Mouse (Mus musculus) macrophage (primary cell): ENCODE data around the gene Gtf3c5. TPM values are rescaled to one million over a fixed set of nuclear protein-coding genes. Genes with fewer than 3 reads are reported as not detected.

ENCODE experiments used
- H3K27ac ChIP-seq: fragments of 350-480 bp; formaldehyde crosslinking; 2 replicates; pipeline ENCODE4 v1.9.0; 2021
- H3K36me3 ChIP-seq: fragments of 350-480 bp; formaldehyde crosslinking; 2 replicates; pipeline ENCODE4 v1.9.0; 2021; ENCODE audit errors: inconsistent target
- H3K4me3 ChIP-seq: fragments of 350-480 bp; formaldehyde crosslinking; 2 replicates; pipeline ENCODE4 v1.9.0; 2021; ENCODE audit errors: inconsistent target
- H3K79me2 ChIP-seq: fragments of 350-480 bp; formaldehyde crosslinking; 2 replicates; pipeline ENCODE4 v1.9.0; 2021; ENCODE audit errors: inconsistent target
- WGBS: methylation state at CpG from one replicate; pipeline ENCODE4 v1.1.7; 2026; ENCODE audit warnings: inconsistent platforms; ENCODE audit not compliant: missing documents; 5-methylcytosine and 5-hydroxymethylcytosine counted together
- polyA plus RNA-seq: library from polyadenylated mRNA; stranded (reverse); fragments of 250-400 nt; gene quantifications from 3 replicates; pipeline ENCODE4 v1.2.4, GENCODE M21; 2018; ENCODE audit warnings: inconsistent platforms
- total RNA-seq, 78 experiments: library from RNA; depleted of rRNA; stranded (reverse); fragments of 250-400 nt; gene quantifications; 1 replicate in 9 of 78; 2 replicates in 24 of 78; 3 replicates in 43 of 78; 4 replicates in 2 of 78; pipeline ENCODE4 v1.2.4; 2018; ENCODE audit warnings: inconsistent platforms in 56 of 78

The Gtf3c5 gene
- 10 to 100 TPM; 12.5 to 34.3 (median 22.0) TPM for total RNA-seq (2018; cell fraction: chromatin; rRNA removed)
- total RNA-seq (2018; cell fraction: cytosol; rRNA removed) = 10 to 100 TPM in 24 of 26 experiments, 1 to 10 TPM in 2; 9.4 to 14.0 (median 11.9) TPM
- 10 to 100 TPM in 25 of 26 experiments, 1 to 10 TPM in 1; 8.8 to 26.6 (median 17.7) TPM for total RNA-seq (2018; cell fraction: nucleus; rRNA removed)
- 10.4 to 14.6 TPM (median 10.5 TPM) in 3 replicates for polyA plus RNA-seq

DNA sequence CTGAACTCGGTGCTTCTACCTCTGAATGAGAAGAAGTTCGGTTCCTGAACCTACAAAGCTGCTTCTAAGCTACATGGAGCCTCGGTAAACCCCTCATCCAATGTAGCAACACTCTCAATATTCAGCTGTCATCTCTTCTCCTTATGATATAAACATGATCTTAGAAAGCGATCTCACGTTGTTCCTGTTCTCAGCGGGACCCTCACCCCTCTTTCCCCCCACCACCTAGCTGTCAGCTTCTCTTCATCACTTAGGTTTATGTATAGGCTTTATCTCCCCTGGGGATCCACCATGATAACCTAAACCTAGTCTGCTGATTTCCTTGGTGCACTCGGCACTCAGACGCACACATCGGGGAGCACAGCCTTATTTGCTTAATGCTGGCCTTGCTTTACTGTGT lies at the start of gene Gtf3c5:
Gene Gtf3c5 (minus strand): TSS at position 101 of the 400 bp plus-strand sequence.
- Histone ChIP-seq H3K4me3 (peak within 1 kb of the TSS; percentile 66), H3K27ac (peak within 1 kb of the TSS; percentile 80), H3K36me3 (peaks cover 6% of the 10 kb centered on the region; the same call in 1 of the 2 replicates), H3K79me2 (peaks cover 11% of the 10 kb centered on the region; the same call in 1 of the 2 replicates)
- 79% methylated on average over 9 of the region's 9 CpGs for WGBS

DNA sequence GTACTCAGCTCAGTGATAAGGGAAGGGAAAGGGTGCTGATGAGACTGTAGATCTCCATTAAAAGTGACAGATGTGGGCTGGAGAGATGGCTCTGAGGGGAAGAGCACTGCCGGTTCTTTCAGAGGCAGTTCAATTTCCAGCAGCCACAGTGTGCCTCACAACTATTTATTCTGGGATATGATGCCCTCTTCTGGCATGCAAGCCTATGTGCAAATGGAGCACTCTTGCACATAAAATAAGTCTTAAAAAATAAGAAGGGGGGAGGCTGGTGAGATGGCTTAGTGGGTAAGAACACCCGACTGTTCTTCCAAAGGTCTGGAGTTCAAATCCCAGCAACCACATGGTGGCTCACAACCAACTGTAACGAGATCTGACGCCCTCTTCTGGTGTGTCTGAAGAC lies 49.6 kb upstream of the Gtf3c5 start:
- H3K36me3 ChIP-seq = no peaks in the 10 kb centered on the region
- H3K79me2 ChIP-seq = no peaks in the 10 kb centered on the region
- no peak overlapping the region for H3K4me3 ChIP-seq
- 11% methylated on average over 4 of the region's 4 CpGs for WGBS
- H3K27ac ChIP-seq = no peak overlapping the region

DNA sequence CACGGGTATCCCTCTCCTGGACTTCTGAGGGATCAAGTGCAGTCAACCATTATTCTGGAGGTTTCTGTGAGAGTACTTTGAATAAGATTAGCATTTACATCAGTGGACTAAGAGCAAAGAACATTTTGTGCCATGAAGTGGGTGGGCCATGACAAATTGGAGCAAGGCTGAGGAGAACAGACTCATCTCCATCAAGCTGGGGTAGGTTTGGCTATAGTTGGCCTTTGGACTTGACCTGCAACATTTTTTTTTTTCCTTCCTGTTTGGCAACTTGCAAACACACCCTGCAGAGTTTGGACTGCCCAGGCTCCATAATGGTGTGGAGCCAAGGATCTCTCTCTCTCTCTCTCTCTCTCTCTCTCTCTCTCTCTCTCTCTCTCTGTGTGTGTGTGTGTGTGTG lies 49.1 kb upstream of the Gtf3c5 start:
- WGBS = 92% methylated on average over 1 of the region's 1 CpGs
- no peaks in the 10 kb centered on the region for H3K79me2 ChIP-seq
- no peaks in the 10 kb centered on the region for H3K36me3 ChIP-seq
- H3K27ac ChIP-seq = no peak overlapping the region
- no peak overlapping the region for H3K4me3 ChIP-seq

DNA sequence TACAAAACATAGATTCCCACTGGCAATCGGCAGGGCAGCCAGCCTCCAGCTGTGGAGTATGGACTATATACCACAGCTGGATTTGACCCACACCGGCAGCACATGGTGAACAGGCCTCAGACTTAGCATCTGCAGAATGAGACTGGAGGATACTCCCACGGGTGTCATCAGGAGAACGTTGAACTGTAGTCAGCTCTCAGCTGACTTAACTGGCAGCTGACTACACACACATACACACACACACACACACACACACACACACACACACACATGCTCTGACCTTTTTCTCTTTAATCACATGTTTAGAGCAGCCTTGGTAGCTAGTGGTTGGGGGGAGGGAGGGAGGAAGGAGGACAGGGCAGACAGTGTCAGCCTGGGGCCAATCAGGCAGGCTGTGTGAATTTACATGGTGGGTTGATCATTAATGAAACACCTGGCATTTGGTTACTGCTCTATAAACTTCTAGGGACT lies 46.4 kb upstream of the Gtf3c5 start:
- Histone ChIP-seq H3K27ac (no peak overlapping the region), H3K79me2 (no peaks in the 10 kb centered on the region), H3K4me3 (no peak overlapping the region), H3K36me3 (no peaks in the 10 kb centered on the region)
- 72% methylated on average over 4 of the region's 4 CpGs for WGBS

DNA sequence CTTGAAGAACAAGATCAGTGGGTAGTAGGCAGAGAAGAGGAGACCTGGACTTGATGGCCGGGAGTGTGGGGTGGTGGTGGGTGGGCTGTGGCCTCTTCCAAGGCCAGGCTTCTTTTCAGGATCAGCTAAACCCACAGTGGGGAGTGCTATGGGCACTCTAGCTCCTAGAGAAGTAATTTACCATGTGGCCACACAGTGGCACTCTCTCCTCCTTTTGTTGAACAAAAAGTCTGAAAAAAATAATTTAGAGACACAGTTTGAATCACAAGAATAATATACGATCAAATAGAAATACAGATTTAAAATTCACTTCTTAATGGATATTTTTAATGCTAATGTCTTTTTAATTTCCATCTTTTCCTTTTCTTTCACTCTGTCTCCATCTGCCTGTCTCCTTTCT lies 44.5 kb upstream of the Gtf3c5 start:
- WGBS = 59% methylated on average over 2 of the region's 2 CpGs

DNA sequence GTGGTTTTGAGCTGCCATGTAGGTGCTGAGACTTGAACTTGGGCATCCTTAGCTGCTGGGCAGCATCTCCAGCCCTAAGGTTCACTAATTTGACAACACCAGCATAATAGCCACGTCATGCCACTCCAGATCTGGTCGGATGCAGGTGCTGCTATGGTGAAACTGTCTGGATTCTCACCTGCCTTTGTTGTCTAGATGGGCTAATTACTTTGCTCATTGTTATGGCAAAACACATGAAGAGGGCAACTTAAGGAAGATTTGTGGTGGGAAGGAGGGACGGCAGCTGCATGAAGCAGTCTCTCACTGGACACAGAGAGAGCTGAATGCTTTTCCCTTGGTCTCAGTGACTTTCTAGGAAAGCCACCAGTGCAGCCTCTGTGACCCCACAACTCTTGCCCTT lies 42.5 kb upstream of the Gtf3c5 start:
- Histone ChIP-seq H3K36me3 (no peaks in the 10 kb centered on the region), H3K4me3 (no peak overlapping the region), H3K27ac (no peak overlapping the region), H3K79me2 (no peaks in the 10 kb centered on the region)
- WGBS = 92% methylated on average over 3 of the region's 3 CpGs

More for the DNA sequence above, 44.5 kb upstream of the Gtf3c5 start:
- no peaks in the 10 kb centered on the region for H3K79me2 ChIP-seq
- no peaks in the 10 kb centered on the region for H3K36me3 ChIP-seq
- no peak overlapping the region for H3K4me3 ChIP-seq
- no peak overlapping the region for H3K27ac ChIP-seq

DNA sequence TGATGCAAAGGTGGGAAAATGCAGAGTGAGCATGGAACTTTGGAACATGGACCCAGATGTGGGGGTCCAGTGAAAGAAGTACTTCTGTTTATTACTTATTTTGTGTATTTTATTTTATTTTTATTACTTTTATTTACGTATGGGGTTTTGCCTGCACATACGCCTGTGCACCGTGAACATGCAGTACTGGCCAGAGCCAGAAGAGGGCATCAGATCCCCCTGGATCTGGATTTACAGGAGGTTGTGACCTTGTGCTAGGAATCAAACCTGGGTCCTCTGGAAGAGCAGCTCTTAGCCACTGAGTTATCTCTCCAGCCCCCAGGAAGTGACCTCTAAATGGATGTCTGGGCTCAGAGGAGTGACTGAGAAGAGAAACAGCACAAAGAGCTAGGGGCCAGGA lies 41.3 kb upstream of the Gtf3c5 start:
- no peaks in the 10 kb centered on the region for H3K79me2 ChIP-seq
- H3K36me3 ChIP-seq = no peaks in the 10 kb centered on the region
- no peak overlapping the region for H3K4me3 ChIP-seq
- H3K27ac ChIP-seq = no peak overlapping the region
- WGBS = 75% methylated on average over 3 of the region's 3 CpGs

DNA sequence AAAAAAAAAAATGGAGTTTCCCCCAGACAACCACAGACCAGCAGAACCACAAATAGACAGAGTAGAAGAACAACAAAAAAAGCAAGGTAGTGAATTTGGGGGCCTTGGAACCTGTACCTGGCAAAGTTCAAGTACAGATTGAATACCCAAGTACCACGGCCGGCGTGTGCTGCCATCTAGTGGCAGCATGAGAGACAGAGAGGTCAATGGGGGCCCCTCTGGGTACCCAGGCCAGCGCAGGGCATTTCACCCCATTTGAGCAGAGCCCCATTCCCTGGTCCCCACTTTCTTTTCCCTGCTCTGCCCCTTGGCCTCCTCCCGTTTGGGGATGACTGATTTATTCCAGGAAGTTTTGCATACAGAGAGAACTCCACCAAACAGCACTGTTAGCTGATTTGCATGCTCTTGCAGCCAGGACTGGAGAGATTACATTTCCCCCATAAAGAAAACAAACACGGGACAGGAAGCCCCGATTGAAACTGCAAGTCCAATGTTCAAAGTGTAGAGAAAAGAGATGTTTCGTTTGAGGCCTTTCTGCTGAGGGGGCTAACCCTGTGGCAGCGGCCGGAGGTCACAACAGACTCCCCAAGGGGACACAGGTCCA lies 39.1 kb upstream of the Gtf3c5 start:
- no peak overlapping the region for H3K27ac ChIP-seq
- WGBS = 21% methylated on average over 10 of the region's 10 CpGs
- no peak overlapping the region for H3K4me3 ChIP-seq

DNA sequence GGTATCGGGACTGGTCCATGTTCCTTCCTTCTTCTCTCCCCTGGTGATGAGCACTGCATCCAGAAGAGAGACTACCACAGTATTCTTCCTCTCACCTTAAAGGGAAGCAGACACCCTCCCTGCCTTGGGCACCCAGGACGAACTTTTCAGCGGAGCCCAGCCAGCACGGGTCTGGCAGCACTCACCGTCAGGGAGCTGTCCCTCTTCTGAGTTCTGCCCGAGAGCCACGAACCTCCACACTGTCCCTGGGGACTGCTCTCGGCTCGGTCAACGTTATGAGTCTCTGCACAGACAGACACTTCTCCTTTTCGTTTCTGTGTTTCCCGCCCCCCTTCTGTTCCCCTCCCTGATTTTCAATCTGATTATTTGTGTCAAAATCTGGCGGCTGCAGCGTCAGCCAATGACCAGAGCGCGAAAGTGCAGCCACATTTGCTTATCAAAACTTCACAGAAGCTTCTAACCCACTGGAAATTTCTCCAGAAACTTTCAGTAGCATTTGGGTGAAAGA lies 38.2 kb upstream of the Gtf3c5 start, which contains the start of gene Gfi1b:
Gene Gfi1b (minus strand): TSS at position 319 of the 508 bp plus-strand sequence.
- Histone ChIP-seq H3K4me3 (no peak within 1 kb of the TSS), H3K27ac (no peak within 1 kb of the TSS), H3K36me3 (no peaks in the 10 kb centered on the region), H3K79me2 (no peaks in the 10 kb centered on the region)
- under 1% methylated on average over 16 of the region's 16 CpGs for WGBS

More for the DNA sequence above, 39.1 kb upstream of the Gtf3c5 start:
- Histone ChIP-seq H3K79me2 (no peaks in the 10 kb centered on the region), H3K36me3 (no peaks in the 10 kb centered on the region)

DNA sequence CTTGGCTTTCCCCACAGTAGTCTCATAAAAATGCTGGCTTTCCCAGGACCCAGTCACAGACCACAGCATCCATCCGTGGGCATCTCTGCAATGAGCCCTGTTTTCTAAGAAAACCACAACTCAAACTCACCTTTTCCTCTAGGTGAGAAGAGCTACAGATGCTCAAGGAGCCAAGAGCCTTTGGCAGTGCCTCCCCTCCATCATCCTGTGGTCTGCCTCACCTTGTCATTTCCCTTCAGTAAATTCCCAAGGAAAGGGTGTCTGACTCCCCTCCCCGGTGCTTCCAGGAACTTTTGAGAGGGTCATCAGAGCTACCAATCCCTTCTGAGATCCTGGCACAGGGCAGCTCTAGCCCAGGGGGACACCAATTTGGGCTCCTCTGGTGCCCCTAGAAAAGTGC lies 37.6 kb upstream of the Gtf3c5 start:
- Histone ChIP-seq H3K79me2 (no peaks in the 10 kb centered on the region), H3K4me3 (no peak overlapping the region), H3K36me3 (no peaks in the 10 kb centered on the region), H3K27ac (no peak overlapping the region)
- WGBS = 0% methylated on average over 2 of the region's 2 CpGs

DNA sequence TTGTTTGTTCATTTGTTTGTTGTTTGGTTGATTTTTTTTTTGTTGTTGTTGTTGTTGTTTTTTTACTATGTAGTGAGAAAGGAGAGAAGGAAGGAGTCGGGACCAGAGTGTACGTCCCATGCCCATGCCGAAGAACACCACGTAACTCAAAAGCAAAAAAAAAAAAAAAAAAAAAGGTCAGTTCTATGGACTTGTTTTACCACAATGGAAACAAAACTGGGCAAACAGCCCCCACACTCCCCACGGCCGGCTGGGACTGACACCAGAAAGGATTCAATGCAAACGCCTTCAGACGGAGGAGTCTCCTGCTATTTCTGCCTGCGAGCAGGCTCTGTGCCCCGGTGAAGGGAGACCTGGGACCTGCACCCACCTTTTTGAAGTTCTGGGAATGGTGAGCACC lies 37.0 kb upstream of the Gtf3c5 start:
- H3K4me3 ChIP-seq = no peak overlapping the region
- H3K27ac ChIP-seq = no peak overlapping the region
- H3K36me3 ChIP-seq = no peaks in the 10 kb centered on the region
- WGBS = 52% methylated on average over 6 of the region's 10 CpGs
- H3K79me2 ChIP-seq = no peaks in the 10 kb centered on the region

DNA sequence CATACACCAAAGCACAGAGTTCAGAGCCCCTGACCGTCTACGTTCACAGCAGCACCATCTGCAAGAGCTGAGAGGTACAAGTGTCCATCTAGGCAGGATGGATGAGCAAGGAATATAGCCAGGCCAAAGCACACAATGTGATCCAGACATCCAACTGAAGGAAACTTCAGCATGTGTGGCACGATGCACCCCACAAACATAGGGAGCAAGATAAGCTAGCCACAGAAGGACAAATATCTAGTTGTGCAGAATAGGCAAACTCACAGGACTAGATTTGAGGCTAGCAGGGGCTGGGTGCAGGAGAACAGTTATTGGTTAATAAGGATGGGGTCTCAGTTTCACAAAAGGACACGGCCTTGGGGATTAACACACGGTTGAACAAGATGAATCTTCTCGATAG lies 35.8 kb upstream of the Gtf3c5 start:
- Histone ChIP-seq H3K27ac (no peak overlapping the region), H3K4me3 (no peak overlapping the region), H3K79me2 (no peaks in the 10 kb centered on the region), H3K36me3 (no peaks in the 10 kb centered on the region)
- WGBS = 96% methylated on average over 6 of the region's 6 CpGs

DNA sequence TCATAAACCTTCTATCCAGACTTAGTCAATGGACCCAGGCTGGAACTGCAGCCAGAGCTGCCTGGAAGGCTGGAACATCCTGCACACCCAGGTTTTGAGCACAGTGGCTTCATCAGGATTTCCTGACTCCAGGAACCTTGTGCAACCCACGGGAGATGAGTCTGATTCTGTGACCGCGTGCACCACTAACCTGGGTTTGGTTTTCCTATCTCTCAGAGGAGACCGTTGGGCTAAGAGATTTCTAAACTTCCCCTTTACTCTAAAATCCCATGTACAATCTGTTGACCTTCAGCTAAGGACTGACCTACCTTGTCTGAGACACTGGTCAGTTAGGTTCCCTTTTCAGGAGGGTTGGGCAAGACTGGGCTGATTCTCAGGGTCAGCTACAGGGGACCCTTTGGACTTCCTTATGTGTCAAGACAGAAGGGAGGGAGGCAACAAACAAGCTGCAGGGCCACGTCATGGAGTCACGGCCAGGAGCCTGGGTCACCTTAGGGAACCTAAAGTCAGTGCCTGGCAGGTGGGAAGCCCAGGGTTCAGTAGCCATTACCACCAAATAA lies 35.3 kb upstream of the Gtf3c5 start:
- 25% methylated on average over 6 of the region's 6 CpGs for WGBS

DNA sequence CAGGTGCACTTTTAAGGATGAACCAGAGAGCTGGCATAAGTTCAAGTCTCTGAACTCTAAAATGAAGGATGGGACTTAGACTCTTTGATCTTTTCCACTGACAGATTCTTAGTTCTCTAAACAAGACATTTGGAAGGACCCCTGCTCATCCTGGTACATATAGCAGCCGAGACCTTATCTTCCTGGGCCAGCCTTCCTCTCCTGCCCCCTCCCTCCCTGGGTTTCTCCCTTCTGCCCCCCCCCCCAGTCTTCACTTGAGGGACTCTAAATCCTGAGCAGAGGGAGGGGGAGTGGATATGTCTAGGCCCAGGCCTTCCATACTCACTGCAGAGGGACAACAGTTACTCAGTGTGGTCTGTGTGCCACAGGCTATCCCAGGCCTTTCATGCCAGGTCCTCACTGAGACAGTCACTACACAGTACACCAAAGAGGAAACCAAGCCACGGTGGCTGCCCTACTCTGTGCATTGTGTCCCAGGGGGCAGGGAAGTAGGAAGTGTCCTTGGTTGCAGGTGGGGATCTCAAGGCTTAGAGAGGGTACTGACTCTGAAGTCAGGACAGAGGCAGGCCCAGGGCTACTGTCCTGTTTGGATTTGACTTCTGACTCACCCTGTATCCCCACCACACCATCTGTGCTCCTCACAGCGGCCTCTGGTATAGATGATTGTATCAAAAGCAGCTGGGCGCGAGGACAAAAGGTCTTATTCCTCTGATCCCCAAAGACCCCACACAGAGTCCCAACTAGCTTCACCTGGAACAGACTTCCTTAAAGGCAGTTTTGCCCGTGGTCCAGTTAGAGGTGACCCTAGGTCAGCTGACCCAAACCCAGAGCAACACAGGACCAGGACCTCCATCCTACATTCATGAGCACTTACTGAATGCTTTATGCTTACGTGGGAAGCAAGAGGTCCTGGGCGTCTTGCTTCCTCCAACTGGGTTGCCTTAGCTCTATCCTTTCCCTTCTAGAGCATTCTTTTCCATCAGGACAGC lies 34.2 kb upstream of the Gtf3c5 start:
- Histone ChIP-seq H3K79me2 (no peaks in the 10 kb centered on the region), H3K4me3 (no peak overlapping the region), H3K27ac (no peak overlapping the region), H3K36me3 (no peaks in the 10 kb centered on the region)
- WGBS = 75% methylated on average over 8 of the region's 8 CpGs

More for the DNA sequence above, 35.3 kb upstream of the Gtf3c5 start:
- no peak overlapping the region for H3K4me3 ChIP-seq
- H3K27ac ChIP-seq = no peak overlapping the region
- no peaks in the 10 kb centered on the region for H3K36me3 ChIP-seq
- no peaks in the 10 kb centered on the region for H3K79me2 ChIP-seq
